Mouse (Mus musculus) left cerebral cortex, adult 8-10 months (tissue): ENCODE data around the gene Ckb. TPM values are rescaled to one million over a fixed set of nuclear protein-coding genes. Genes with fewer than 3 reads are reported as not detected.
"Not testable (repeated sequence)": the region's sequence is repeated elsewhere in the genome, so short reads cannot be mapped to it uniquely, and the experiment has no call there.

ENCODE experiments used
- DNase-seq, 2 experiments: peaks; one replicate each; pipeline ENCODE4 v3.0.0; 2022; ENCODE audit warnings: low spot score in 2 of 2
- total RNA-seq, 4 experiments: library from RNA; stranded (reverse); gene quantifications; 2 replicates each; pipeline ENCODE4 v1.2.4; 2022

The Ckb gene
- total RNA-seq: 1,000 to 10,000 TPM; 1,860 to 1,987 (median 1,908) TPM

- DNase-seq: peak; percentile 92 to 95
Observed at GRCm38 (mm10) chr12:111672176-111672575, at the start of gene Ckb. Gene Ckb (minus strand): TSS chr12:111672338.

- no peak for DNase-seq
Observed at GRCm38 (mm10) chr12:111720222-111720621, 48.1 kb upstream of the Ckb start.

- no peak for DNase-seq
Observed at GRCm38 (mm10) chr12:111718656-111719055, 46.5 kb upstream of the Ckb start.

GRCm38 (mm10) chr12:111716505-111716904 is 44.4 kb upstream of the Ckb start:
- DNase-seq: no peak

- DNase-seq: not testable (repeated sequence)
Observed at GRCm38 (mm10) chr12:111713880-111714279, 41.7 kb upstream of the Ckb start.

GRCm38 (mm10) chr12:111713004-111713651 is 41.0 kb upstream of the Ckb start, which contains the start of the genes Bag5 and Apopt1:
Gene Bag5 (minus strand): TSS chr12:111713257.
Gene Apopt1 (plus strand): TSS chr12:111713261.
- DNase-seq: peak; percentile 80 to 85

GRCm38 (mm10) chr12:111712476-111712875 is 40.3 kb upstream of the Ckb start:
- DNase-seq: no peak

- DNase-seq: no peak
Observed at GRCm38 (mm10) chr12:111710091-111710490, 38.0 kb upstream of the Ckb start.

GRCm38 (mm10) chr12:111708181-111708580 is 36.0 kb upstream of the Ckb start:
- DNase-seq: no peak

- DNase-seq: no peak
Observed at GRCm38 (mm10) chr12:111705186-111705973, 33.2 kb upstream of the Ckb start.

- DNase-seq: no peak
Observed at GRCm38 (mm10) chr12:111704609-111705008, 32.5 kb upstream of the Ckb start.

GRCm38 (mm10) chr12:111703301-111703700 is 31.2 kb upstream of the Ckb start:
- no peak for DNase-seq

- DNase-seq: peak in 1 of 2 experiments; percentile 78
Observed at GRCm38 (mm10) chr12:111700920-111701458, 28.9 kb upstream of the Ckb start.

- DNase-seq: peak in 1 of 2 experiments; percentile 75
Observed at GRCm38 (mm10) chr12:111699542-111699941, 27.4 kb upstream of the Ckb start.

GRCm38 (mm10) chr12:111698346-111698913 is 26.3 kb upstream of the Ckb start:
- no peak for DNase-seq

GRCm38 (mm10) chr12:111697708-111698107 is 25.6 kb upstream of the Ckb start:
- no peak for DNase-seq

- no peak for DNase-seq
Observed at GRCm38 (mm10) chr12:111696239-111696638, 24.1 kb upstream of the Ckb start.

- no peak for DNase-seq
Observed at GRCm38 (mm10) chr12:111694880-111695804, 23.0 kb upstream of the Ckb start.

GRCm38 (mm10) chr12:111694271-111694781 is 22.2 kb upstream of the Ckb start:
- DNase-seq: no peak
